Mouse (Mus musculus) heart, embryonic 16.5 days (tissue): ENCODE results near the gene Pex16. TPM values are rescaled to one million over a fixed set of nuclear protein-coding genes. Genes with fewer than 3 reads are reported as not detected.

Source experiments
- ATAC-seq: fragments of 200-750 bp; cut with Nextera tagmentation; replicated peaks from 2 replicates; pipeline ENCODE4 v1.8.0; 2017; ENCODE audit warnings: moderate number of reproducible peaks; ENCODE audit not compliant: insufficient read depth, low FRiP score; ENCODE audit errors: extremely low read depth
- H3K27ac ChIP-seq: fragments of 300-500 bp; sonication (generic); 2 replicates; pipeline ENCODE4 v1.5.1; 2014; ENCODE audit warnings: mild to moderate bottlenecking, low read length, control low read depth, moderate library complexity
- H3K27me3 ChIP-seq: fragments of 300-500 bp; sonication (generic); 2 replicates; pipeline ENCODE4 v1.6.1; 2014; ENCODE audit warnings: low read length, mixed read lengths; ENCODE audit not compliant: control insufficient read depth, insufficient read depth
- H3K36me3 ChIP-seq: fragments of 300-500 bp; sonication (generic); 2 replicates; pipeline ENCODE4 v1.6.1; 2014; ENCODE audit not compliant: control insufficient read depth, insufficient read depth
- H3K4me1 ChIP-seq: fragments of 300-500 bp; sonication (generic); 2 replicates; pipeline ENCODE4 v1.6.1; 2014; ENCODE audit warnings: low read length, mixed read lengths; ENCODE audit not compliant: control insufficient read depth, insufficient read depth
- H3K4me2 ChIP-seq: fragments of 300-500 bp; sonication (generic); 2 replicates; pipeline ENCODE4 v1.6.1; 2014; ENCODE audit warnings: low read depth, mild to moderate bottlenecking, control low read depth, low read length
- H3K4me3 ChIP-seq: fragments of 300-500 bp; sonication (generic); 2 replicates; pipeline ENCODE4 v1.5.1; 2014; ENCODE audit warnings: mild to moderate bottlenecking, control low read depth, low read length
- H3K9ac ChIP-seq: fragments of 300-500 bp; sonication (generic); 2 replicates; pipeline ENCODE4 v1.6.1; 2014; ENCODE audit warnings: low read length, control low read depth
- H3K9me3 ChIP-seq: fragments of 300-500 bp; sonication (generic); replicated peaks from 2 replicates; pipeline ENCODE4 v1.6.1; 2016; ENCODE audit warnings: low read length; ENCODE audit not compliant: control insufficient read depth
- WGBS: fragments of 180-500 bp; shearing (Covaris S2); extraction: QIAGEN DNeasy Blood & Tissue Kit; methylation state at CpG from one replicate; pipeline ENCODE4 v1.1.7; 2014; 5-methylcytosine and 5-hydroxymethylcytosine counted together
- polyA plus RNA-seq: library from polyadenylated mRNA; unstranded; fragments of >200 nt; fragmentation: Nextera tagmentation; extraction: Ambion mirVana; gene quantifications from 2 replicates; pipeline ENCODE4 v1.2.1, GENCODE M21; 2015

The Pex16 gene
- polyA plus RNA-seq, 1 experiment from 2014 or later: 20.1 TPM

DNA sequence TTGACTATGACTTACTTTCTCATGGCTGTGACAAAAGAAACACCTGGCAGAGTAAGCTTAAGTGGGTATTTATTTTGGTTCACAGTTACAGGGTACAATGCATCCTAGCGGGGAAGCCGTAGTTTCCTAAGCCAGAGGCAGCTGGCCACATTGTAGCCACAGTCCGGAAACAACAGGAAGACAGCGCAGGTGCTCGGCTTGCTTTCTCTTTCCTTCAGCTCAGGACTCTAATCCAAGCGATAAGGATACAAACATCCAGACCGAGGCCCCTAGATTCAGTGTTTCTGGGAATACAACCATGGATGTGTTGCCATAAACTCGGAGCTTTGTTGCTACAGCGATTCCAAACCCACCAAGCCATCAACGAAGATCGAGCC lies 1.1 kb upstream of the Pex16 start:
- Histone ChIP-seq H3K9me3 (no peaks in the 10 kb centered on the region), H3K27ac (no peak overlapping the region), H3K4me3 (no peak overlapping the region), H3K4me1 (peaks cover 20% of the 10 kb centered on the region), H3K9ac (no peak overlapping the region), H3K4me2 (no peak overlapping the region), H3K36me3 (peaks cover under 1% of the 10 kb centered on the region; the same call in 1 of the 2 replicates), H3K27me3 (peaks cover 32% of the 10 kb centered on the region)
- no peak for ATAC-seq
- 71% methylated on average over 11 of the region's 11 CpGs for WGBS

DNA sequence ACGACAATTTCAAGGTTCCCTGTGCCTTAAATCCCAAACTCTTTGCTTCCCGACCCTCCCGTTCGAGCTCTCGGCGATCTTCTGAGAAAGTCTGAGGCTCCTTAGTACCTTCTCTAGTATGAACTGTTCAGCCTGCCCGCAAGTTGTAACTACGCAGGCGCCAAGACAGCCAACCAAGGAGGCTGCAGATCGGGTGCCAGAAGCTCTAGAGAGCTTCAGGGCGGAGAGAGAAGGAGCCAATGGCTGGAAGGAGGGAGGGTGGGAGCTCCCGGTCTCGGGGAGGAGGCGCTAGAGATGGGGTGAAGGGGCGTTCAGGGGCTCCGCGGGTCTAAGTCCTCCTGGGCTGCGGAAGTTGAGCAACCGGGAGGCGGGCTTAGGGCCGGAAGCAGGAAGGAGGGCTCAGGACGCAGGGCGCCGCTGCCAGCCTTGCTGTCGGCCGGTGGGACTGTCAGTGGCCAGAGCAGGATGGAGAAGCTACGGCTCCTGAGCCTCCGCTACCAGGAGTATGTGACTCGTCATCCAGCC lies 685 bp downstream of the Pex16 start:
- H3K4me2 ChIP-seq: peak overlapping the region; percentile 94
- under 1% methylated on average over 29 of the region's 29 CpGs for WGBS
- ATAC-seq: peak; percentile 96
- peaks cover 7% of the 10 kb centered on the region; the same call in 1 of the 2 replicates for H3K36me3 ChIP-seq
- H3K4me3 ChIP-seq: peak overlapping the region; percentile 96
- H3K9ac ChIP-seq: peak overlapping the region; percentile 89
- H3K4me1 ChIP-seq: peaks cover 20% of the 10 kb centered on the region
- no peaks in the 10 kb centered on the region for H3K9me3 ChIP-seq
- peaks cover 21% of the 10 kb centered on the region for H3K27me3 ChIP-seq
- peak overlapping the region; percentile 73 for H3K27ac ChIP-seq

DNA sequence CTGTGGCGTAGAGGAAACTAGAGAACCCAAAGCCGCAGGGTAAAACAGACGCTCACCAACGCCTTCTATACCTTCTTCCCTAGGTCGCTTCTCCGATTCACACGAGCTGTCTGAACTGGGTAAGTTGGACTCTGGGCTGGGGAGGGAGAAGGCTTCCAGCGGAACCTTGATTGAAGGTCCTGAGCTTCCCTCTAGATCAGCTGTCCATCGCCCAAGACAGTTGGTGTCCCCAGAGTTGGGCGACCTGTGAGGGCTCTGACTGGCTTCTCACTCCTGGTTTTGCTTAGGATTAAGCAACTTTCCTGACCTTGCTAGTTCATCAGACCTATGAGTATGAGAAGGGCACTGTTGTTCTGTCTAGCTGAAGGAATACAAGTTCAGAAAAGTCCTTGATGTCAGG lies 1.3 kb downstream of the Pex16 start:
- peak overlapping the region; percentile 94 for H3K4me2 ChIP-seq
- no peaks in the 10 kb centered on the region for H3K9me3 ChIP-seq
- peak overlapping the region; percentile 73 for H3K27ac ChIP-seq
- H3K27me3 ChIP-seq: peaks cover 16% of the 10 kb centered on the region
- peak overlapping the region; percentile 89 for H3K9ac ChIP-seq
- WGBS: 8% methylated on average over 10 of the region's 10 CpGs
- peak overlapping the region; percentile 96 for H3K4me3 ChIP-seq
- H3K4me1 ChIP-seq: peaks cover 19% of the 10 kb centered on the region
- no peak for ATAC-seq
- peaks cover 7% of the 10 kb centered on the region; the same call in 1 of the 2 replicates for H3K36me3 ChIP-seq

DNA sequence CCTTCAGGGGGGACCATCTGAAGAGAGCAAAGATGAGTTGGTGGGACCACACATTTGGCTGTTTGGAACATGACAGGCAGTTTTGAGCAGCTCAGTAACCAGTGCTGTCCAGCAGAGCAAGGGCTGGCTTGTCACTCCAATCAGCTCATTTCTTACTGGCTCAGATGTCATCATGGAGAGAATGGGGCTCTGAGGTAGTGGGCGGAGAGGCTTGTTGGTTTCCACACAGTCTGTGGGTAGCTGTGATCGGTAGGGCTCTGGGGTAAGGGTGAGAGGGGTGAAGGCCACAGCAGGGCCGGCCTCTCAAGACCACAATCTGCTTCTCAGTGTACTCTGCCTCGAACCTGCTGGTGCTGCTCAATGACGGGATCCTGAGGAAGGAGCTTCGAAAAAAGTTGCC lies 1.8 kb downstream of the Pex16 start:
- Histone ChIP-seq H3K4me2 (peak overlapping the region; percentile 94), H3K27ac (no peak overlapping the region), H3K36me3 (peaks cover 8% of the 10 kb centered on the region; the same call in 1 of the 2 replicates), H3K9ac (peak overlapping the region; percentile 89), H3K4me1 (peaks cover 14% of the 10 kb centered on the region), H3K9me3 (no peaks in the 10 kb centered on the region), H3K27me3 (peaks cover 11% of the 10 kb centered on the region), H3K4me3 (peak overlapping the region; percentile 96; the same call in 1 of the 2 replicates)
- ATAC-seq: no peak
- WGBS: 83% methylated on average over 6 of the region's 6 CpGs

DNA sequence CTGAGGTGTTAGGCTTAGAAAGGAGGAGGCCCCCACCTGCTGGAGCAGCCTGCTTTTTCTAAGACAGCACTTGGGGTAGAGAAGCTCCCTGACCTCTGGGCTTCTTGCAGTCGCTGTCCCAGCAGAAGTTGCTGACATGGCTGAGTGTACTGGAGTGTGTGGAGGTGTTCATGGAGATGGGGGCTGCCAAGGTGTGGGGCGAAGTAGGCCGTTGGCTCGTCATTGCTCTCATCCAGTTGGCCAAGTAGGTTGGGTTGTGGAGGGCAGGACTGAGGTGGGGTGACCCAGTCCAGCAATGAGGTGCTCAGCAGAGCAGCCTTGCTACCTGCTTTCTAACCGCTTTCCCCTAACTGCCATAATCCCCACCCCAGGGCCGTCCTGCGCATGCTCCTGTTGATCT lies 2.8 kb downstream of the Pex16 start:
- Histone ChIP-seq H3K27me3 (peaks cover 1% of the 10 kb centered on the region; the same call in 1 of the 2 replicates), H3K9me3 (no peaks in the 10 kb centered on the region), H3K36me3 (peaks cover 10% of the 10 kb centered on the region; the same call in 1 of the 2 replicates), H3K4me1 (peaks cover 12% of the 10 kb centered on the region), H3K9ac (no peak overlapping the region), H3K4me2 (no peak overlapping the region), H3K27ac (no peak overlapping the region), H3K4me3 (no peak overlapping the region)
- 88% methylated on average over 7 of the region's 7 CpGs for WGBS
- no peak for ATAC-seq

DNA sequence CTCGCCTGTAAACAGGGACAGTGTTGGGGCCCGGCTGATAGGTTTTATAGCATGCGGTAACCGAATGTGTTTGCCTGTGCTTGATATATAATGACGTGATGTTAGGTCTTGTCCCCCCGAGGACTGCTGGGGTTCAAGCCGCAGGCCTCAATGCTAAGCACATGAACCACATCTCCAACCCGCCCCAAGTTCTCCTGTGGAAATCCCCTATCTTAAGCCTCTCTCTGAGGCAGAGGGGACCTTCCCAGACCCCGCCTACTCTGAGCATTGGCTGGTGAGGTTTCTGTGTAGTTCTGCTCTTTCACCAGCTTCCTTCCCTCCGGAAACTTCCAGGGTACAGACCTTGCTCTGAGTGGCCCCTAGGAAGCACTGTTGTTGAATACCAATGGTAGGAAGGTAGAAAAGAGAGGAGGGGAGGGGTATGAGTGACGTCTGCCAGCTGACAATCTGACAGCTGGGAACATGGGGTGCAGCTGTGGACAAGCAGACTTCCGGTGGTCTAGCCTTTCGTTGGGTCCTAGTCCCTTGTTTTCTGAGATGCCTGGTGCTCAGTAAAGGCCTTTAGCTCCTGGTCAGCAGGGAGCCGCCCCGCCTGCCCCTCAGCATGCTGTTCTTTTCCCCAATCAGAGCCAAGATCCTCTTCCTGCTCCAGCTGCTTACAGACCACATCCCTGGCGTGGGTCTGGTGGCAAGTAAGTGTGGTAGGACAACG lies 5.5 kb downstream of the Pex16 start:
- Histone ChIP-seq H3K4me2 (no peak overlapping the region), H3K4me1 (peaks cover 8% of the 10 kb centered on the region), H3K9me3 (no peaks in the 10 kb centered on the region), H3K27ac (no peak overlapping the region), H3K27me3 (no peaks in the 10 kb centered on the region), H3K36me3 (peaks cover 10% of the 10 kb centered on the region; the same call in 1 of the 2 replicates), H3K4me3 (no peak overlapping the region), H3K9ac (no peak overlapping the region)
- WGBS: 80% methylated on average over 17 of the region's 17 CpGs
- no peak for ATAC-seq

DNA sequence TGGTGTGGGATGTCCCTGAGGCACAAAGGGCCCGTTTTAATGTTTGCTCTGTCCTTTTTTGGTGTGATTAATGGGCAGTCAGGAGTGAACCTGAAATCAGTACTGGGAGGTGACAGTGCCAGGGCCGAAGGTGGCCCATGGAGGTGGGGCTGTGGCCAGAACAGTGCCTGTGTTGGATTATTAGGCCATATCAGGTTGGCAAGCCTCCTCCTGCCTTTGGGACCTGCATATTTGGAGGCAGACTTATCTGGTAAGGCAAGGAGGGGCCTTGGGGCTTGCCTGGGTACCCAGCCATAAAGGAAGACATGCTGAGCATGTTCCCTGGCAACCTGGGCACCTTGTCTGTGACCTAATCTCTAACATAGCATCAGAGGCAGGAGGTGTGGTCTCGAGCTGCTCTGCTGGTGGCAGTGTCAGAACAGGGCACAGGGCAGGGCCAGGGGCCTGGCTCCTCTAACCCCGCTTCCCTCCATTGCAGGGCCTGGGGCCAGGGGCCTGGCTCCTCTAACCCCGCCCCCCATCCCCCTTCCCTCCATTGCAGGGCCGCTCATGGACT lies 6.1 kb downstream of the Pex16 start:
- H3K9me3 ChIP-seq: no peaks in the 10 kb centered on the region
- no peak overlapping the region for H3K4me2 ChIP-seq
- H3K27ac ChIP-seq: no peak overlapping the region
- peaks cover 8% of the 10 kb centered on the region for H3K4me1 ChIP-seq
- H3K4me3 ChIP-seq: no peak overlapping the region
- WGBS: 75% methylated on average over 6 of the region's 6 CpGs
- peaks cover 10% of the 10 kb centered on the region; the same call in 1 of the 2 replicates for H3K36me3 ChIP-seq
- H3K9ac ChIP-seq: no peak overlapping the region
- H3K27me3 ChIP-seq: no peaks in the 10 kb centered on the region
- no peak for ATAC-seq

DNA sequence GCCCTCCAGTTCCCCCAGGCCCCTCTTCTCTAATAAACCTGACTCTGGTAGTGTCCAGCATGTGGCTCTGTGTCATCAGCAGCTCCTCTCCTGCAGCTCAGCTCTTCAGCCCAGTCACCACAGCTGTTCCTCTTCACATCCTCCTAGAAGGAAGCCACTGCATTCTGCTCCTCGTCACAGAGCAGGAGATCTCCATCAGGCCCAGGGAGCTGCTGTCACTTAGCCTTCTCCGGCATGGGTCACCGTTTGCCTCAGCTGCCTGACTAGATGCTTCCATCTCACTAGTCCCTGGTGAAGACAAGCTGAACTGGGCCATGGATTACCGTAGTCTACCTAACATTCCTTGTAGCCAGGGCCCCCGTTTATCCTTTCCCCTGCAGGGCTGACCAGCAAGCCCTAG lies 6.7 kb downstream of the Pex16 start:
- no peak for ATAC-seq
- peaks cover 3% of the 10 kb centered on the region for H3K4me1 ChIP-seq
- H3K4me2 ChIP-seq: no peak overlapping the region
- H3K27ac ChIP-seq: no peak overlapping the region
- no peaks in the 10 kb centered on the region for H3K9me3 ChIP-seq
- no peaks in the 10 kb centered on the region for H3K27me3 ChIP-seq
- H3K36me3 ChIP-seq: peaks cover 10% of the 10 kb centered on the region; the same call in 1 of the 2 replicates
- H3K9ac ChIP-seq: no peak overlapping the region
- 82% methylated on average over 5 of the region's 5 CpGs for WGBS
- no peak overlapping the region for H3K4me3 ChIP-seq
